Mouse (Mus musculus) liver, postnatal 0 days (tissue): ENCODE measurements around the gene Wdr83.

Experiments
- CTCF ChIP-seq: sonication (generic); IDR thresholded peaks from 2 replicates; pipeline ENCODE4 v1.5.1; 2016; ENCODE audit warnings: antibody characterized with exemption, low read depth
- EP300 ChIP-seq: IDR thresholded peaks from 2 replicates; pipeline ENCODE4 v1.6.1; 2016; ENCODE audit warnings: antibody characterized with exemption, low read depth, mild to moderate bottlenecking

DNA sequence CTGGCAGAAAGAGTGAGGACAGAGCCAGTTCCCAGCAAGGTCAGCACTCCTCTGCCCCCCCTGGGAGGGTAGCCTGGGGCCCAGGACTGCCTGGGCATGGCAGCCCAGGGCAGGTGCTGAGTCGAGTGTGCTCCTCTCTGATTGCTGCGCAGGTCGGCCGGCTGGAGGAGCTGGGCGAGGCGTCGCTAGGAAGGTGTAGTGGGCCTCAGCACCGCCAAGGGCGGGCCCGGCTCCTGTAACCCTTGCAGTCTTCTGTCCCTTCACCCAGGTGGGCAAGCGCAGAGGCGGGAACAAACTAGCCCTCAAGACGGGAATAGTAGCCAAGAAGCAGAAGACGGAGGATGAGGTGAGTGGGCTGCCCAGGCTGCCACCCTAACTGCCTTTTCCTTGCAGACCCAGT, 51.8 kb downstream of the Wdr83 start:
- TF ChIP-seq CTCF (no peak), EP300 (no peak)
